Mouse (Mus musculus): ENCODE measurements around the gene Ripk3. TPM values are rescaled to one million over a fixed set of nuclear protein-coding genes. Genes with fewer than 3 reads are reported as not detected.

Ripk3 gene
- polyA plus RNA-seq (2014; fragmentation: Nextera tagmentation; extraction: Ambion mirVana): 2.4 and 4.1 TPM in 2 replicates

DNA sequence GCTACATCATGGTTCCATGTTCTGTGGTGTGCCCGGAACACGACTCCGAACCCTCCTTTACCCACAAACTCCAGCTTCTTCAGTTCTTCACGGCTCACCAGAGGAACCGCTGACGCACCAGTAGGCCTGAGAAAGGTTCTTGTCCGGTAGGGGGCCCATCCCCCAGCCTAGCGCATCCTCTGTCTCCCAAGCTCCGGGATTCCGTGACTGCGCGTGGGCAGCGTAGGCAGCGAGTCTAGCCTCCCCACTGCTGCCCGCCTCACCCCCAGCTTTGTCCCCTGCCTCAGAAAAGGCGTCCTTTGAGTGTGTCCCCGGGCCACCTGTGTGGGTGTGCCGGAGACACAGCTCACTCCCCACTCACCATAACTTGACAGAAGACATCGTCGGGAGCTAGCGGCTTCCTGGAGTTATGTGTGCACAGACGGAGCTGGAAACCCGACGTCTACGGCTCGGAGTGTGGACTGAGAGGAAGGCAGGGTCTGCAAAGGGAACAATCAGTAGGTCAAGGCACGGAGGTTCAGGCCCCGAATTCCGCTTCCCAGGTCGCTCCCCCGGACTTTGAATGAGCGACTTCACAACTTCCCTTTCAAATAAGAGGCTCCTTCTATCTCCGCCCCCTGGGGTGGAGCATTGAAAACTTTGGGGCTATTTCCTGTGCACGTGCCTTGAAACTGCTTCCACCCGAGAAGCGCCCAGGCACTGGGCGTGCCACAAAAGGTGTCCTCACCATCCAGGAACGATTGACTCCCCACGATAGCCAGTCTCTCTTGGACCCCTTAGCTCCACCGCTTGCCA is at the start of gene Ripk3:
Gene Ripk3, minus strand, starts transcription at position 610 of the 795 bp plus-strand sequence.
- Histone ChIP-seq H3K27me3 (replicated peaks; ENCODE audit: control insufficient read depth, insufficient read depth, low read length) (peaks cover 51% of the 10 kb centered on the region), H3K4me1 (ENCODE audit: control insufficient read depth, insufficient read depth, low read length) (no peaks in the 10 kb centered on the region), H3K9me3 (replicated peaks; ENCODE audit: control insufficient read depth, low read length) (no peaks in the 10 kb centered on the region), H3K4me2 (ENCODE audit: low read length) (peak within 1 kb of the TSS; percentile 37), H3K27ac (ENCODE audit: low read depth, low read length) (no peak within 1 kb of the TSS), H3K4me3 (ENCODE audit: low read depth, low read length) (peak within 1 kb of the TSS; percentile 10; the same call in 1 of the 2 replicates), H3K9ac (ENCODE audit: low read length) (peak within 1 kb of the TSS; percentile 10; the same call in 1 of the 2 replicates), H3K36me3 (ENCODE audit: control insufficient read depth, insufficient read depth, low read length) (no peaks in the 10 kb centered on the region)
- 5% methylated on average over 40 of the region's 40 CpGs for WGBS
- DNase-seq (ENCODE audit: low spot score) (no peak), ATAC-seq (no peak)

GRCm38 (mm10) chr14:55838312-55838711 is 49.6 kb upstream of the Ripk3 start:
- H3K9me3 ChIP-seq (replicated peaks; ENCODE audit: control insufficient read depth, low read length): no peaks in the 10 kb centered on the region

DNA sequence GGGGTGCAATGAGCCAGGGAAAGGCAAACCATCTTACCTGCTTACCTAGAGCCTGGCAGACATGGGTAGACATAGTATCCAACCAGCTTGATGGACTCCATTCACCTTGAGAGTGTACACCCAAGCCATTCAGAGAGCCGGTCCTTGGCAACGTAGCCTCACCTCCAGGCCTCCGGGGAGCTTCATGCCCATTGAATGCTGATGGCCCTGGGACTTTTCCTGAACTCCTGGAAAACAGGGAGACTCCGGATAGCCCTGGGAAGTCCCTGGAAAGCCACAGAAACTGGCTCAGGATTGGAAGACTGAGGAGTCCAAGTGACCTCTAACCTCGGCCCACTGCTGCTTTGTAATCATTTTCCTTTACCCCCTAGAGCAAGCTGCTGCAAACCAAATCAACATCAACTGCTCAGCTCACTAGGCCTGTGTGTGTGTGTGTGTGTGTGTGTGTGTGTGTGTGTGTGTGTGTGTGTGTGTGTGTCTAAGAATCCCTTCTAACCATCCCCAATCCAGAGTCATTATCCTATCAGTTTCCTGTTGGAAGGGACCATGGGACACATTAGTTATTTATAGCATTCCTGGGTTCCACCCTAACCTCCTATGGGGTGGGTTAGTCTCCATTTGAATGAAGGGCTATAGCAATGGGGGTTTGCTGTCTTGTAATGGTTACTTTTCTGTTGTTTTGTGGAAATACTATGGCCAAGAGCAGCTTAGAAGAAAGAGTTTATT is 46.3 kb upstream of the Ripk3 start:
- no peaks in the 10 kb centered on the region for H3K36me3 ChIP-seq (ENCODE audit: control insufficient read depth, insufficient read depth, low read length)
- no peaks in the 10 kb centered on the region for H3K27me3 ChIP-seq (replicated peaks; ENCODE audit: control insufficient read depth, insufficient read depth, low read length)
- no peak for DNase-seq (ENCODE audit: low spot score)
- no peaks in the 10 kb centered on the region for H3K9me3 ChIP-seq (replicated peaks; ENCODE audit: control insufficient read depth, low read length)
- no peaks in the 10 kb centered on the region for H3K4me1 ChIP-seq (ENCODE audit: control insufficient read depth, insufficient read depth, low read length)
- no peak overlapping the region for H3K4me3 ChIP-seq (ENCODE audit: low read depth, low read length)
- ATAC-seq: no peak
- WGBS: 72% methylated on average over 5 of the region's 5 CpGs
- no peak overlapping the region for H3K27ac ChIP-seq (ENCODE audit: low read depth, low read length)
- H3K4me2 ChIP-seq (ENCODE audit: low read length): no peak overlapping the region
- H3K9ac ChIP-seq (ENCODE audit: low read length): no peak overlapping the region

More at GRCm38 (mm10) chr14:55838312-55838711, 49.6 kb upstream of the Ripk3 start:
- no peak overlapping the region for H3K4me3 ChIP-seq (ENCODE audit: low read depth, low read length)
- no peaks in the 10 kb centered on the region for H3K4me1 ChIP-seq (ENCODE audit: control insufficient read depth, insufficient read depth, low read length)
- no peaks in the 10 kb centered on the region for H3K27me3 ChIP-seq (replicated peaks; ENCODE audit: control insufficient read depth, insufficient read depth, low read length)
- ATAC-seq: no peak
- WGBS: 82% methylated on average over 5 of the region's 5 CpGs
- H3K9ac ChIP-seq (ENCODE audit: low read length): no peak overlapping the region
- DNase-seq (ENCODE audit: low spot score): no peak
- H3K36me3 ChIP-seq (ENCODE audit: control insufficient read depth, insufficient read depth, low read length): no peaks in the 10 kb centered on the region
- no peak overlapping the region for H3K27ac ChIP-seq (ENCODE audit: low read depth, low read length)
- H3K4me2 ChIP-seq (ENCODE audit: low read length): no peak overlapping the region

DNA sequence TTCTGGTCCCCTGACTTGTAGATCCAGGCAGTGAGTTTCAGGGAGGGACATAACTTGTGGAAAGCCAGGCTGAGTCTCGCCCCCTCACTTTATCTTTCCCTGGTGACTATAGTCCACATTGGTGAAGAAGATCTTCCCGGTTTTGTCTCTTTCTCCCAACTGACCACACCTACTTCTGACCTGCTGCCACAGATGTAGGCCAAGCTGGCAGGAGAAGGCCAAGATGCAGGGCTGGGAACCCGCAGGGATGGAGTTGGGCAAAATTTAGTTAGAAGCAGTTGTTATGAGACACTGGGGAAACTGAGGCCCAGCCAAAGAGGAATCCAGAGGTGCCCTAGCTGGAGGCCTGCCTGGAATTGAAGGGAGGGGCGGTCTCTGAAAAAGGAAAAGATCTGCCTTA is 44.5 kb upstream of the Ripk3 start:
- DNase-seq (ENCODE audit: low spot score) (no peak), ATAC-seq (no peak)
- 86% methylated on average over 4 of the region's 4 CpGs for WGBS
- H3K4me1 ChIP-seq (ENCODE audit: control insufficient read depth, insufficient read depth, low read length): no peaks in the 10 kb centered on the region
- H3K9me3 ChIP-seq (replicated peaks; ENCODE audit: control insufficient read depth, low read length): no peaks in the 10 kb centered on the region
- H3K4me2 ChIP-seq (ENCODE audit: low read length): no peak overlapping the region
- H3K27me3 ChIP-seq (replicated peaks; ENCODE audit: control insufficient read depth, insufficient read depth, low read length): no peaks in the 10 kb centered on the region
- no peak overlapping the region for H3K4me3 ChIP-seq (ENCODE audit: low read depth, low read length)
- H3K9ac ChIP-seq (ENCODE audit: low read length): no peak overlapping the region
- no peak overlapping the region for H3K27ac ChIP-seq (ENCODE audit: low read depth, low read length)
- no peaks in the 10 kb centered on the region for H3K36me3 ChIP-seq (ENCODE audit: control insufficient read depth, insufficient read depth, low read length)

DNA sequence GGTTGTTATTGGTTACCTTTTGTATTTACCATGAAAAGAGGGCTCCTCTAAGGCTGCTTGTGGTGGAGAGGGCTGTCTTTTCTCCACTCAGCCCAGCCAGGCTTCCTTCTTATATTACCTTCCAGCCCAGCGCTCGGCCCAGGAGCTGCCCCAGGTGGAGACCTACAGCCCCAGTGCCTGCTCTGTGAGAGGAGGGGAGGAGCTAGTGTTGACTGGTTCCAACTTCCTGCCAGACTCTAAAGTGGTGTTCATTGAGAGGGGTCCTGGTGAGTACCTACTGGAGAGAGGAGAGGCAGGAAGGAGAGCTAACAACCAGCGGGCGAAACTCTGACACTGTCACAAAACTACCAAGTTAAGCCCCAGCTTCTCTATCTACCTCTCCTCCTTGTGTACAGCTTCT is 41.7 kb upstream of the Ripk3 start:
- Histone ChIP-seq H3K27me3 (replicated peaks; ENCODE audit: control insufficient read depth, insufficient read depth, low read length) (0 out of 2 replicates have a peak, but pooled peaks cover 3% of the 10 kb centered on the region), H3K4me3 (ENCODE audit: low read depth, low read length) (no peak overlapping the region), H3K36me3 (ENCODE audit: control insufficient read depth, insufficient read depth, low read length) (no peaks in the 10 kb centered on the region), H3K9me3 (replicated peaks; ENCODE audit: control insufficient read depth, low read length) (no peaks in the 10 kb centered on the region), H3K9ac (ENCODE audit: low read length) (no peak overlapping the region), H3K27ac (ENCODE audit: low read depth, low read length) (no peak overlapping the region), H3K4me1 (ENCODE audit: control insufficient read depth, insufficient read depth, low read length) (peaks cover 9% of the 10 kb centered on the region), H3K4me2 (ENCODE audit: low read length) (no peak overlapping the region)
- ATAC-seq (no peak), DNase-seq (ENCODE audit: low spot score) (no peak)
- WGBS: 84% methylated on average over 4 of the region's 4 CpGs

GRCm38 (mm10) chr14:55829854-55830253 is 41.2 kb upstream of the Ripk3 start:
- ATAC-seq (no peak), DNase-seq (ENCODE audit: low spot score) (no peak)
- Histone ChIP-seq H3K9ac (ENCODE audit: low read length) (no peak overlapping the region), H3K27ac (ENCODE audit: low read depth, low read length) (no peak overlapping the region), H3K9me3 (replicated peaks; ENCODE audit: control insufficient read depth, low read length) (no peaks in the 10 kb centered on the region), H3K4me3 (ENCODE audit: low read depth, low read length) (no peak overlapping the region), H3K27me3 (replicated peaks; ENCODE audit: control insufficient read depth, insufficient read depth, low read length) (0 out of 2 replicates have a peak, but pooled peaks cover 3% of the 10 kb centered on the region), H3K4me2 (ENCODE audit: low read length) (no peak overlapping the region), H3K4me1 (ENCODE audit: control insufficient read depth, insufficient read depth, low read length) (peaks cover 14% of the 10 kb centered on the region), H3K36me3 (ENCODE audit: control insufficient read depth, insufficient read depth, low read length) (no peaks in the 10 kb centered on the region)
- 90% methylated on average over 16 of the region's 16 CpGs for WGBS

DNA sequence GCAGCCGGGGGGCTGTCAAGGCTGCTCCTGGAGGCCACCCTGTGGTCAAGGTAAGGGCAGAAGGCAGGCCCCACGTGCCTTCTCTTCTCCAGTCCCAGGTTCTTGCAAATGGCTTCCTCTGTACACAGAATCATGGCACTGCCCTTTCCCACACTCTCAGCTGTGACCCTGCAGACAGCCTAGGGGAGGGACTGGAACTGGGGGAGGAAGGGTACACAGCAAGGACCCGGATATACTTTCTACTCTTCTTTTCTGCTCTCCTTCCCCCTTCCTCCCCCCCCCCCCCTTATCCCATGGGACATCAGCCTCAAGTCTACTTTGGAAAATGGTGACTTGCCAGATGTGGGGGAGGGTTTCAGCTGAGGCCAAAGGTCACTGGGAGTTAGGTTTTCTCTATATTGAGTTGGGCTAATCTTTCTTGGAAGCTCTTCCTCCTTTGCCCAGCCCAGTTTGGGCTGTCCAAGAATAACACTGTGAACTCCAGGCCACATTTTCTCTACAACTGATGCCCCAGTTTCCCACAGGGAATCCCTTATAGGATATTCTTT is 40.1 kb upstream of the Ripk3 start:
- Histone ChIP-seq H3K36me3 (ENCODE audit: control insufficient read depth, insufficient read depth, low read length) (no peaks in the 10 kb centered on the region), H3K4me2 (ENCODE audit: low read length) (no peak overlapping the region), H3K4me1 (ENCODE audit: control insufficient read depth, insufficient read depth, low read length) (peaks cover 21% of the 10 kb centered on the region), H3K27ac (ENCODE audit: low read depth, low read length) (no peak overlapping the region), H3K9me3 (replicated peaks; ENCODE audit: control insufficient read depth, low read length) (no peaks in the 10 kb centered on the region), H3K9ac (ENCODE audit: low read length) (no peak overlapping the region), H3K4me3 (ENCODE audit: low read depth, low read length) (no peak overlapping the region), H3K27me3 (replicated peaks; ENCODE audit: control insufficient read depth, insufficient read depth, low read length) (0 out of 2 replicates have a peak, but pooled peaks cover 3% of the 10 kb centered on the region)
- DNase-seq (ENCODE audit: low spot score): no peak
- 63% methylated on average over 3 of the region's 3 CpGs for WGBS
- no peak for ATAC-seq

- no peak for ATAC-seq
- Histone ChIP-seq H3K27ac (ENCODE audit: low read depth, low read length) (peak overlapping the region; percentile 5; the same call in 1 of the 2 replicates), H3K4me1 (ENCODE audit: control insufficient read depth, insufficient read depth, low read length) (peaks cover 22% of the 10 kb centered on the region), H3K4me3 (ENCODE audit: low read depth, low read length) (peak overlapping the region; percentile 47), H3K36me3 (ENCODE audit: control insufficient read depth, insufficient read depth, low read length) (no peaks in the 10 kb centered on the region), H3K9ac (ENCODE audit: low read length) (peak overlapping the region; percentile 46), H3K4me2 (ENCODE audit: low read length) (peak overlapping the region; percentile 82), H3K9me3 (replicated peaks; ENCODE audit: control insufficient read depth, low read length) (no peaks in the 10 kb centered on the region), H3K27me3 (replicated peaks; ENCODE audit: control insufficient read depth, insufficient read depth, low read length) (0 out of 2 replicates have a peak, but pooled peaks cover 3% of the 10 kb centered on the region)
- DNase-seq (ENCODE audit: low spot score): peak; percentile 37
- 7% methylated on average over 41 of the region's 41 CpGs for WGBS
These were observed 38.1 kb upstream of the Ripk3 start for GRCm38 (mm10) chr14:55826551-55827340.

All from forebrain, embryonic 14.5 days (tissue).